Mouse (Mus musculus): ENCODE measurements at regions not wholly inside any gene's neighbourhood (a gene's known extent, or its start where the extent isn't known, plus 50 kb on each side); places are given as distances from the start of the nearest gene placed in this dataset.

DNA sequence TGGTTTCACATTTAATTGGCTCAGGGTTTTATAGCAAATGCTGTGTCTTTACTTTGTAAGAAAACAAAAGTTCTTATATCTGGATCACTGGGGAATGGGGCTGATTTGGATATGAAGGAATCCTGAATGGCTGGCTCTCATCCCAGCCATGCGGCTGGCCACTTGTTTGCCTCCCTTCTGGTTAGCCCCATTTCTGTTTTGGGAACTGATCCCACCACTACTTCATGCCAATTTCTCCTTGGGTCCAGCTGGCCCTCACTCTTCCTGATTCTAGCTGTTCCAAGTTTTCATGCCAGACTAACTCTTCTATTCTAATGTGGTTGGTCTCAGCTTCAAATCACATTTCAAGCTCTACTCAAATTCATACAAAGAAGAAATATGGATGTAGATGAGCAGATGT lies 5319.6 kb downstream of the 9330182O14Rik start:
- peak; percentile 94 for DNase-seq

DNA sequence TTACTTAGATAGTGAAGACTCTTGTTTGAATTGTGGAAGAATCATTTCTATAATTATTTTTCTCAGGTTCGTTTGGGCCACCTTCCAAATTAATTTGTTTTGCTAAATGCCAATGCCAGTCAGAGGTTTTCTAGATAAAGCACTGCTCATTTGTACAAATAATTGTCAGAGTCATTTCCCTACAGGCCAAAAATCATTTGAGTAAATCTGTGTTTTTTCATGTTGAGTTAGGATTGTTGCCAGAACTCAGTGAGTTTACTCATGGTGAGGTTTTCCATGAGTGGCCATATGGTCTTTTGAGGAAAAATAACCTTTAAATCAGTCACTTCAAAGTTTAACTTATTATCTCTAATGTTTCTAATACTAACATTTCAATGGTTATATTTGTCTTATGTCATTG lies 5336.3 kb downstream of the 9330182O14Rik start:
- no peak for DNase-seq

DNA sequence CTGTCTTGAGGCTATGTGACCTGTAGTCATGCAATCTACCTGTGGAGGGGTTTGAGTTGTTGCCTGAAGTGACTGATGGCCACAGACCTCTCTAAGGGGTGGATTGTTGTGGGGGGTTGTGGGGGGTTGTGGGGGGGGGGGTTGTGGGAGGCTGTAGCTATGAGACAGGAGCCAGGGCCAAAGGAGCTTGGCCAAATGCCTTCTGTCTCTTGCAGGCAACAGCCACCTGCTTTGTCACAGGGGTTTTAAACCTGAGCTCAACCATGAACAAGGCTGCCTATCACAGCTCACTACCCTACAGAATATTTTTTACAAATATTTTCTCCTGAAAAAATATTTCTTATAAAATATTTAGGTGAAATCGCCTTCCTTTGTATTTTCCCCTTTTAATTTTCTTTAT lies 5339.0 kb downstream of the 9330182O14Rik start:
- DNase-seq, result no peak

DNA sequence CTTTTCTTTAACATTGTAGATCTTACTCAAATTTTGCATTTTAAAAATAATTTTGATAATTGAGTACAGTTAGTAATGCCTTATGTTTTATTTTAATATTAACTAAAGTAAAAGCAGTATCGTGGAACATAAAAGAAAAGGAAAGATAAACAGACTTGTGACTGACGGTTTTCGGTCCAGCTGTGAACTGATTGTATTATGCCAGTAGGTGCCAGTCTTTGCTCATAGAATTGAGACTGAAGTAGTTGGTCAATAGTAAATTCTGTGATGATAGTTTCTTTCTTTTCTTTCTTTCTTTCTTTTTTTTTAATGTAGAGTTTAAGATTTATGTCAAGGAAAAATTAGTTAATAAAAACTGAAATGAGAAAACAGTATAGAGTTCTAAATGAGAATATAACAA lies 5376.1 kb downstream of the 9330182O14Rik start:
- no peak for DNase-seq
